Mouse (Mus musculus) liver, embryonic 14.5 days (tissue): ENCODE data around the gene Gm45623.

Experiments
- CTCF ChIP-seq: IDR thresholded peaks from 2 replicates; pipeline ENCODE4 v1.5.1; 2016; ENCODE audit warnings: antibody characterized with exemption, low read depth, control low read depth
- EP300 ChIP-seq: IDR thresholded peaks from 2 replicates; pipeline ENCODE4 v1.6.1; 2016; ENCODE audit warnings: antibody characterized with exemption, low read depth

GRCm38 (mm10) chr13:56740496-56740895 is 13.1 kb downstream of the Gm45623 start:
- no peak for TF ChIP-seq CTCF
- no peak for TF ChIP-seq EP300
